Mouse (Mus musculus) intestine, embryonic 16.5 days (tissue): ENCODE measurements around the gene Bcat2. TPM values are rescaled to one million over a fixed set of nuclear protein-coding genes. Genes with fewer than 3 reads are reported as not detected.
A peak's percentile ranks its signal among the peaks of the same experiment; 100 is the strongest.

ENCODE experiments used
- ATAC-seq: fragments of 200-750 bp; cut with Nextera tagmentation; 2 replicates; pipeline ENCODE4 v1.8.0; 2017; ENCODE audit warnings: moderate TSS enrichment, moderate library complexity
- H3K27ac ChIP-seq: fragments of 300-500 bp; sonication (generic); 2 replicates; pipeline ENCODE4 v1.5.1; 2014; ENCODE audit warnings: mild to moderate bottlenecking, low read length
- H3K27me3 ChIP-seq: fragments of 300-500 bp; sonication (generic); replicated peaks from 2 replicates; pipeline ENCODE4 v1.6.1; 2014; ENCODE audit warnings: low read length, control low read depth, mixed read lengths; ENCODE audit not compliant: control insufficient read depth, insufficient read depth
- H3K36me3 ChIP-seq: fragments of 300-500 bp; sonication (generic); 2 replicates; pipeline ENCODE4 v1.6.1; 2014; ENCODE audit warnings: low read length, control low read depth; ENCODE audit not compliant: control insufficient read depth, insufficient read depth
- H3K4me1 ChIP-seq: fragments of 300-500 bp; sonication (generic); 2 replicates; pipeline ENCODE4 v1.6.1; 2014; ENCODE audit warnings: low read length, control low read depth, mixed read lengths; ENCODE audit not compliant: control insufficient read depth, insufficient read depth
- H3K4me2 ChIP-seq: fragments of 300-500 bp; sonication (generic); 2 replicates; pipeline ENCODE4 v1.6.1; 2014; ENCODE audit warnings: low read depth, low read length, control low read depth
- H3K4me3 ChIP-seq: fragments of 300-500 bp; sonication (generic); 2 replicates; pipeline ENCODE4 v1.5.1; 2014; ENCODE audit warnings: mild to moderate bottlenecking, low read length
- H3K9ac ChIP-seq: fragments of 300-500 bp; sonication (generic); 2 replicates; pipeline ENCODE4 v1.6.1; 2014; ENCODE audit warnings: low read depth, low read length
- H3K9me3 ChIP-seq: fragments of 300-500 bp; sonication (generic); 2 replicates; pipeline ENCODE4 v1.6.1; 2016; ENCODE audit warnings: low read length, control low read depth; ENCODE audit not compliant: control insufficient read depth
- WGBS: fragments of 180-500 bp; shearing (Covaris S2); extraction: QIAGEN DNeasy Blood & Tissue Kit; methylation state at CpG from one replicate; pipeline ENCODE4 v1.1.7; 2014; 5-methylcytosine and 5-hydroxymethylcytosine counted together
- polyA plus RNA-seq: library from polyadenylated mRNA; unstranded; fragments of >200 nt; fragmentation: Nextera tagmentation; extraction: Ambion mirVana; gene quantifications from 2 replicates; pipeline ENCODE4 v1.2.1, GENCODE M21; 2015

The Bcat2 gene
- polyA plus RNA-seq, 1 experiment from 2014 or later, result 65.4 TPM

DNA sequence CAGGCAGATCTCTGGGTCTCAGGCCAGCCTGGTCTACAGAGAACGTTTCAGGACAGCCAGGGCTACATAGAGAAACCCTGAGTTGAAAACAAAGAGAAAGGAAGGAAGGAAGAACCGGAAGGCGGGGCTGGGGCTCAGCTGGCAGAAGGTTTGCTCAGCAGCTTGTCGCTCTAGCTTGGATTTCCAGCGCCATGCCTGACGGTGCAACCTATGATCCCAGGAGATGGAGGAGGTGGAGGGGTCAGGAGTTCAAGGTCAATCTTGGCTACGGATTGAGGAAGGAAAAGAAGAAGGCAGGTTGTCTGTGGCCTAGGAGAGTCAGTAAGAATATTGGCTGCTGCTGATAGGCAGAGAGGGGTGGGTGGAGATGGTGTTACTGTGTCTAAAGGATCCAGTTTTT lies 9.7 kb upstream of the Bcat2 start:
- 79% methylated on average over 7 of the region's 7 CpGs for WGBS
- no peak overlapping the region for H3K27ac ChIP-seq
- H3K4me3 ChIP-seq, result no peak overlapping the region
- H3K4me2 ChIP-seq, result no peak overlapping the region
- no peaks in the 10 kb centered on the region for H3K36me3 ChIP-seq
- H3K4me1 ChIP-seq, result peaks cover 14% of the 10 kb centered on the region
- ATAC-seq, result no peak
- H3K9me3 ChIP-seq, result no peaks in the 10 kb centered on the region
- H3K27me3 ChIP-seq, result no peaks in the 10 kb centered on the region
- H3K9ac ChIP-seq, result no peak overlapping the region

DNA sequence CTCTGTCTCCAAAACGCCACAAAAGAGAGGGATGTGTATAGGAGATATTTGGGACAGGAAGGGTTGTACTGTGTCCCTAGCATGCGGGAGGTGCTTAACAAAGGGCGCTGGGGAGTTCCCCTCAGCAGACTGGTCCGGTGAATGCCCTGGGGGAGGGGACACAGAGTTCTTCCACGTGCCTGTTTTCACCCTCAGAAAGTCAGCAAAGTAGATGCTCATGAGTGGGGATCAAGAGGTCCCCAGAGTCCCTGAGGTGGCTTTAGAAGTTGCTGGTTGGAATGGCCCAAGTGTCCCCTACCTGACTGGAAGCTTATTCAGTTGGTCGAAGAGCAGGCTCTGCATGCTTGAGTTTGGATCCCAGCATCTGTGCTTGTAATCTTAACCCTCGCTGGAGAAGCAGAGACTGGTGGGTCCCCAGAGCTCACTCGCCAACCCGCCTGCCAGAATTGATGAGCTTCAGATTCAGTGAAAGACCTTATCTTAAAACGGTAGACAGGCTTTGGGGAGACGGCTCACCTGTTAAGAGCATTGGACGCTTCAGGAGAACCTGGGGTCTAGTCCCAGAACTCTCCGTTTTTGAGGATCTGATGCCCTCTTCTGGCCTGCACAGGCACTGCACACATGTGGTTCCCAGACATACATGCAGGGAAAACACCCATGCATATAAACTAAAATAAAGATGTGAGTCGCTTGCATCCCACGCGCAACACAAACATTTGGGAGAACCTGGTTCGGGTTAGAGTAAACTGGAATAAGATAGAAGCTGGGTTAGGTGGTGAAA lies 8.9 kb upstream of the Bcat2 start:
- H3K27me3 ChIP-seq, result no peaks in the 10 kb centered on the region
- ATAC-seq, result peak; percentile 49; the same call in 1 of the 2 replicates
- peak overlapping the region; percentile 41; the same call in 1 of the 2 replicates for H3K4me2 ChIP-seq
- H3K4me3 ChIP-seq, result no peak overlapping the region
- no peaks in the 10 kb centered on the region for H3K36me3 ChIP-seq
- H3K27ac ChIP-seq, result no peak overlapping the region
- peak overlapping the region; percentile 17; the same call in 1 of the 2 replicates for H3K9ac ChIP-seq
- no peaks in the 10 kb centered on the region for H3K9me3 ChIP-seq
- WGBS, result 24% methylated on average over 17 of the region's 17 CpGs
- peaks cover 14% of the 10 kb centered on the region for H3K4me1 ChIP-seq

DNA sequence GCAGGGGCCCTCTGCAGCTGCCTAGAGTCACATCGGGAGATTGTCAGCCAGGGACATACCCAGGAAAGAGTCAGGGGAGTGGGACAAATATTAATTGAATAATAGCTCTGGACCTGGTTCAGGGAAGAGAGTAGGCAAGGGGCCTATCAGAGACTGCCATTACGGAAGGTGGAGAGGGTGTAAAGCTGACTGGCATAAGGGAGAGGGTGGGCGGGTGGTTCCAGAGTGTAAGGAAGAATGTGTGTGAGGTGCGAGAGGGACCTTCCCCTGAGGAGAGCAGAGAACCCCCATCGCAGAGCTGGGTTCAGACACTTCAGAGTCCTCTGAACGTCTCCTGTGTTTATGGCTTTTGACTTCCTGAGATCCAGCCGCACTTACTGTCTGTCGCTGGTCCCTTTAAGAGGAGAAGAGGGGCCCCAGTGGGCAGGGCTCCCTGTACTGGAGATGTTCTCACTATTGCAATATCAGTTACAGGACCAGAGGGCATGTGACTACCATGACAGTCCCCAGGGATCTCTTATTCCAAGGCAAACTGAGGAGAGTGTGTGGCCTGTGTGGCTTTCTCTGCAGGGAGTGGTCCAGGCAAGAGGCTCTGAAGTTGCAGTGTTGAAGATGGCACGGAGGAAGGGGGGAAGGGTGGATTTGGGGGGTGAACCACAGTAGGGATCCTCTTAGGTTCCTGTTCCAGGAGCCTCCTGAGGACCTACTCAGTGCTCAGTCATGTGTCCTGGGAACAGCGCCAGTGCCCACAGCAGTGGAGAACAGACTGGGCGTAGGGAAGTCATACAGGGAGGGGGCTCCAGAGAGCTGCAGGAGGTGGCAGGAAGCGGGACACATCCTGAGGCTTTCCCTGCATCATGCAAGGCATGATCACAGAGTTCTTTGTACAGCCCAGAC lies 8.1 kb upstream of the Bcat2 start:
- ATAC-seq, result peak; percentile 67
- WGBS, result 42% methylated on average over 12 of the region's 12 CpGs
- H3K27ac ChIP-seq, result peak overlapping the region; percentile 39; the same call in 1 of the 2 replicates
- no peaks in the 10 kb centered on the region for H3K36me3 ChIP-seq
- H3K4me1 ChIP-seq, result peaks cover 14% of the 10 kb centered on the region
- H3K9me3 ChIP-seq, result no peaks in the 10 kb centered on the region
- H3K9ac ChIP-seq, result peak overlapping the region; percentile 17; the same call in 1 of the 2 replicates
- H3K4me3 ChIP-seq, result peak overlapping the region; percentile 2; the same call in 1 of the 2 replicates
- no peaks in the 10 kb centered on the region for H3K27me3 ChIP-seq
- H3K4me2 ChIP-seq, result peak overlapping the region; percentile 41

DNA sequence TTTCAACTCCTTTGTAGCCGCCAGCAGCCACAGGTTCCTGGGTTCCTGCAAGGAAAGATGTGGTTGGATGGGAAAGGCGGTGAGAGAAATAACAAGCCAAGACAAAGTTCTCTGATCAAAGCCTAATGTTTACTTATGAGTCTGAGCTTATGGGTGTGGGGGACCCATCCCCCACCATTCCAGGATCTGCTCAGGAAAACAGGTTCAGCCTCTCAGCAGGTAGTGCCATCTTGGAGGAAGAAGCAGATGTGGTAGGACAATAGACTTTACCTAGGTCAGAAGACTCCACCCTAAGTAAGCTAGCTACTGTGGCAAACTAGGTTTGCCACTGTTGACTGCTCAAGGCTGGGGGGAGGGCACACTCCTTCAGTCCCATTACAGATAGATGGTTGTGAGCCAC lies 5.1 kb upstream of the Bcat2 start:
- Histone ChIP-seq H3K9ac (no peak overlapping the region), H3K27ac (no peak overlapping the region), H3K27me3 (no peaks in the 10 kb centered on the region), H3K4me3 (no peak overlapping the region), H3K4me1 (peaks cover 16% of the 10 kb centered on the region), H3K36me3 (no peaks in the 10 kb centered on the region), H3K4me2 (no peak overlapping the region), H3K9me3 (no peaks in the 10 kb centered on the region)
- WGBS, result 63% methylated on average over 2 of the region's 2 CpGs
- ATAC-seq, result no peak

DNA sequence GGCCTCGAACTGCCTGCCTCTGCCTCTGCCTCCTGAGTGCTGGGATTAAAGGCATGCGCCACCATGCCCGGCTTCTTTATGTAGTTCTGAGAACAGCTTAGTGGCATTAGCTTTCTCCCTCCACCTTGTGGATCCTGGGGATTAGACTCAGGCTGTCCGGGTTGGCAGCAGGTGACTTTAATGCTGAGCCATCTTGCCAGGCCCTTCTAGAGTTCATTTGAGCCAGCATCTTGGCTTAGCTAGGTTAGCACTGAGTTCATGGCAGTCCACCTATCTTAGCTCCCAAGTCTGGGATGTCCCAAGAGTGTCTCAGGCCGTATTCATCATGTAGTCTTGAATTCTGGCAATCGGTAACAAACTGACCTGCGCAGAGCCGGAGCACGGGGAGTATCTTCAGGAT lies 4.5 kb upstream of the Bcat2 start:
- no peak for ATAC-seq
- Histone ChIP-seq H3K27ac (no peak overlapping the region), H3K9ac (no peak overlapping the region), H3K36me3 (no peaks in the 10 kb centered on the region), H3K4me3 (no peak overlapping the region), H3K4me1 (peaks cover 19% of the 10 kb centered on the region), H3K9me3 (no peaks in the 10 kb centered on the region), H3K4me2 (no peak overlapping the region), H3K27me3 (no peaks in the 10 kb centered on the region)
- WGBS, result 94% methylated on average over 9 of the region's 9 CpGs

DNA sequence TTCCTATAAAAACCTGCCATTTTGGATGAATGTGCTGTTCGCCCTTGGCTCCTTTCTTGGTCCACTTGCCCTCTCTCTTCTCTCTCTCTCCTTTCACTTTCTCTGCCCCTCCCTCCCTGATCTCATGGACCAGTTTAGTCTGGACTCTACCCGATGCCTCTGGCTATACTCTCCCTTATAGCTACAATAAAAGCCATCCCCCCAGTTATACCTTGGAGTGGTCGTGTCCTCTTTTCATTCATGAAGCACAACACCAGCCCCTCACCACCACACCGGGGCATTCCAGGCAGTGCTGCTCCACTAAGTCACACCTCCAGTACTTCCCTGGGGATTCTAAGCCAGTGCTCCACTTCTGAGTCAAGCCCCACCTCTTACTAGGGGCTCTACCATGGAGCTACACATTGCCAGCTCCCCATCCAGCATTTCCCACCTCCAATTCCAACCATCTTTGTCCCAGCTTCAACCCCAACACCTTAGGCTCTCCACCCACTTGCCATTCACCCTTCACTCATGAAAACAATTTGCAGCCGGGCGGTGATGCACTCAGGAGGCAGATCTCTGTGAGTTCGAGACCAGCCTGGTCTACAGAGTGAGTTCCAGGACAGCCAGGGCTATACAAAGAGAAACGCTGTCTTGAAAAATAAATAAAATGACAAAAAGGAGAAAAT lies 2.7 kb upstream of the Bcat2 start:
- no peaks in the 10 kb centered on the region for H3K27me3 ChIP-seq
- H3K4me2 ChIP-seq, result no peak overlapping the region
- peaks cover 23% of the 10 kb centered on the region for H3K4me1 ChIP-seq
- no peaks in the 10 kb centered on the region for H3K9me3 ChIP-seq
- H3K4me3 ChIP-seq, result no peak overlapping the region
- whole genome bisulfite sequencing, result 72% methylated on average over 8 of the region's 8 CpGs
- 0 out of 2 replicates have a peak overlapping the region, but pooled peaks have one; percentile 6 for H3K9ac ChIP-seq
- H3K36me3 ChIP-seq, result no peaks in the 10 kb centered on the region
- peak overlapping the region; percentile 82 for H3K27ac ChIP-seq
- ATAC-seq, result no peak

DNA sequence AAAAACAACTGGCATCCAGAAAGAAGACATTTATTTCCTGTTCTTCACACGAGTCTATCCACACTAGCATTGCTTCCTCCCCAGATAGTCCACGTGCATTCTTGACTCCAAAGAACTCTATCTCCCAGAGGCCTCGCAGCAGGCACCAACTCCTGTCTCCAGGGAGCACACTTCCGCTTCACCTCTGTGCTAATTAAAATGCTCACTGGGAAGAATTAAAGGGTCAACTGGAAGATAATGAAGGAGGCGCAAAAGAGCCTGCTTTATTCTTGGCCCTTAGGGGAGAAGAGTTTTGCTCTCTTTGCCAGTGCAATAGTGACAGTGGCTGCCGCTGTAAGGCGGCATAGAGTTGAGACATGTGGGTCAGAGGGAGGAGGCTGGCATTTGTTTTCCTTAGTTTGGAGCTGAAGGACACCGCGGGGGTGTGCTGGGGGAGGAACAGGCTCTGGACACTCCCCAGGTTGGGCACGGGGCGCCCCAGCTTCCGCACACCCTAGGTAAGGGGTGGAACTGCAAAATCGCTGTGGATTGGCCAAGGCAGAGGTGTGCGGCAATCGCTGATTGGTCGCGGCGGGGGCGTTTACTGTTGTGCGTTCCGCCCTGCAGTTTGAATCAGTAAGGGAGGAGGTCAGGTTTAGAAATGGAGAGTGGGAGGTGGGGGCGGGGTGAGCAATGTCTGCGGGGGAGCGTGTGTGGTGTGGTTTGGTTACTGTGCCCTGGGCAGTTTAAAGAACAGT lies 2.0 kb upstream of the Bcat2 start:
- 0% methylated on average over 24 of the region's 24 CpGs for WGBS
- no peaks in the 10 kb centered on the region for H3K36me3 ChIP-seq
- H3K27ac ChIP-seq, result peak overlapping the region; percentile 89
- peak overlapping the region; percentile 55 for H3K9ac ChIP-seq
- H3K4me2 ChIP-seq, result peak overlapping the region; percentile 56
- ATAC-seq, result peak; percentile 98
- peak overlapping the region; percentile 40 for H3K4me3 ChIP-seq
- H3K27me3 ChIP-seq, result no peaks in the 10 kb centered on the region
- H3K9me3 ChIP-seq, result no peaks in the 10 kb centered on the region
- peaks cover 25% of the 10 kb centered on the region for H3K4me1 ChIP-seq

DNA sequence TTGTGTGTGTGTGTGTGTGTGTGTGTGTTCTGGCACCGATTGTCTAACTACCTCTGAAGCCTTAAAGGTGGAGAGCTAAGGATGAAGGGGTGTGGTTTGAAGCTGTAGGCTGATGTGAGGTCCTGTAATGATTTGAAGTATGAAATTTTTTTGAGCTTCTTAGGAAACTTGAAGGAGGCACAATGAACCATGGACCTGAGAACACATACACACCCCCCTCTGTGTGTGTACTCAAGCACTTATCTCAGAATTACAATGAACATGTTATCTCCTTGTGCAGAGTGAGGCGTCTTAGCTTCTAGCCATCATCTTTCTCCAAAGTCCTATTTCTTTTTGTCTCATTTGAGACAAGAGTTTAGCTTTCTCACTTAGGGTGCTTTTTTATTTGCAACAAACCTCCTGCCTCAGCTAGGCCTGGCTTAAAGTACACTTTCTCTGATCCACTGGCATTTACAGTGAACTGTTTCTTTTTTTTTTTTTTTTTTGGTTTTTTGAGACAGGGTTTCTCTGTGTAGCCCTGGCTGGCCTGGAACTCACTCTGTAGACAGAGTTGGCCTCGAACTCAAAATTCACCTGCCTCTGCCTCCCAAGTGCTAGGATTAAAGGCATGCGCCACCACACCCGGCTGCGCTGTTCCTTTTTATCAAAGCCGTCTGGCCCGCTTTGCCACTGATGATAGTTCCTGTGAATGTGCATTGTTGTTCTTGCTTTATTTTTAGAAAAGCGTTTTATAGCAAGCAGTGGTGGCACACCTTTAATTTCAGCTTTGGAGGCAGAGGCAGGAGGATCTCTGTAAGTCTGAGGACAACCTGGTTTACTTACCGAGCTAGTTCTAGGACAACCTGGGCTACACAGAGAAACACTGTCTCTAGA lies 1.1 kb upstream of the Bcat2 start:
- Histone ChIP-seq H3K27ac (peak overlapping the region; percentile 89), H3K4me2 (peak overlapping the region; percentile 56), H3K36me3 (no peaks in the 10 kb centered on the region), H3K9me3 (no peaks in the 10 kb centered on the region), H3K27me3 (no peaks in the 10 kb centered on the region), H3K9ac (peak overlapping the region; percentile 38; the same call in 1 of the 2 replicates), H3K4me1 (peaks cover 28% of the 10 kb centered on the region), H3K4me3 (peak overlapping the region; percentile 40)
- WGBS, result 75% methylated on average over 10 of the region's 10 CpGs
- peak; percentile 41 for ATAC-seq
